Comparison of ENCODE assay signal across 9 mouse cellular contexts in the genomic region with DNA sequence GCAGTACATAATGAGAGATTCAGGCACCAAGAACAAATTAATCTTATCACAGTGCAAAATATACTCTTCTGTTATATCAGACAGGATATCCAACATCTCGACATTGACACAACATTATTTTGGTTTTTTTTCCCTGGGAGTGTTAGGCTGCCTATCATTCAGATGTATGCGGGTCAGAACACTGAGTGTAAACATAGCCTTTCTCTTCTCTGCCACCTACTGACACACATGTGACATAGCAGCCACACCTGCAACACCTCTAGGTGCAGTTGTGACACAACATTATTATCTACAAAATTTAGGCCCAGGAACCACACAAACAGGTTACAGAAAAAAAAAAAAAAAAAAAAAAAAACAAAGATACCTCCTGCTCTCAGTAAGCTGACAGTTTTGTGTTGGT.
DNase-seq lines count a peak whose midpoint lies in the region; ATAC-seq and TF ChIP-seq lines count a peak whose summit lies in the region.
"Had no signal": no experiment of that assay in that cellular context is flagged by ENCODE, and none has a peak within 500 bp of the region (broad histone marks: within the 10 kb centered on the region; RNA-seq: fewer than 3 reads in every experiment).

No protein-coding gene starts in this region.

- ATAC-seq in CD4-positive, CD25-positive, alpha-beta regulatory T cell, adult 4 months, result no peak
- ATAC-seq in megakaryocyte progenitor cell, adult 5-6 weeks (replicated peaks; ENCODE audit: poor library complexity), result peak; percentile 42

- peak; percentile 70 for TF ChIP-seq CTCF in layer of hippocampus, adult 2 months (conservative IDR thresholded peaks at IDR 0.05)

- peak; percentile 54 for DNase-seq in CD4-positive, CD25-positive, alpha-beta regulatory T cell, adult 2 months (ENCODE audit: low read depth, low spot score)
- DNase-seq in layer of hippocampus, adult 2 months (ENCODE audit: low spot score in 2 of 2), result no peak
- DNase-seq in layer of hippocampus, postnatal 10 days (ENCODE audit: low spot score in 2 of 2), result no peak
- peak; percentile 65 for DNase-seq in brain, adult 2 months (ENCODE audit: low read depth, low spot score)
- no peak for DNase-seq in layer of hippocampus, adult 9-11 months
- no peak for DNase-seq in testis, postnatal 10 days (ENCODE audit: low spot score)
- DNase-seq: gastrocnemius, postnatal 14 days had no signal

- 0 out of 2 replicates have a peak overlapping the region, but pooled peaks have one; percentile 28 for H3K27ac ChIP-seq in layer of hippocampus, adult 2 months

- H3K4me3 ChIP-seq in layer of hippocampus, adult 2 months, result no peak overlapping the region

Comparison
In these comparisons a context has a peak if more than half of its experiments do, and no peak if none do; other contexts are left out.
1. DNase-seq: peak in CD4-positive, CD25-positive, alpha-beta regulatory T cell, adult 2 months (single experiment) and brain, adult 2 months (single experiment); none in layer of hippocampus, adult 2 months (0 of 2), layer of hippocampus, postnatal 10 days (0 of 2), layer of hippocampus, adult 9-11 months (single experiment) and testis, postnatal 10 days (single experiment).